Mouse (Mus musculus): ENCODE data around the gene Ppp1r12a. TPM values are rescaled to one million over a fixed set of nuclear protein-coding genes. Genes with fewer than 3 reads are reported as not detected.

Gene Ppp1r12a
- total and polyA plus RNA-seq, 3 experiments = 19.4 to 59.4 (median 58.3) TPM

- intact Hi-C loops (cut with DNase I) = no loop called here
- TF ChIP-seq EP300 (IDR thresholded peaks at IDR 0.05; ENCODE audit: insufficient read depth, low read depth, low read length) = no peak
- no peak for TF ChIP-seq CTCF (IDR thresholded peaks at IDR 0.05)
- no peak for TF ChIP-seq POLR2A (IDR thresholded peaks at IDR 0.05; ENCODE audit: insufficient read depth, low read depth, low read length)
- H3K9ac ChIP-seq (ENCODE audit: low read depth, low read length) = no peak overlapping the region
- no peak overlapping the region for H3K4me3 ChIP-seq
- WGBS = 77% methylated on average over 3 of the region's 3 CpGs
- no peaks in the 10 kb centered on the region for H3K4me1 ChIP-seq (ENCODE audit: control insufficient read depth, insufficient read depth, low read length)
- H3K27ac ChIP-seq = no peak overlapping the region
- no peak for DNase-seq
- no peaks in the 10 kb centered on the region for H3K79me2 ChIP-seq (replicated peaks; ENCODE audit: control insufficient read depth, insufficient read depth, low read length)
- no peaks in the 10 kb centered on the region for H3K27me3 ChIP-seq (ENCODE audit: control insufficient read depth, insufficient read depth, low read length)
- no peaks in the 10 kb centered on the region for H3K36me3 ChIP-seq (ENCODE audit: control insufficient read depth, insufficient read depth, low read length)
Measured at GRCm38 (mm10) chr10:108139788-108140187, 22.2 kb upstream of the Ppp1r12a start.

GRCm38 (mm10) chr10:108140742-108141141, 21.3 kb upstream of the Ppp1r12a start:
- no peaks in the 10 kb centered on the region for H3K79me2 ChIP-seq (replicated peaks; ENCODE audit: control insufficient read depth, insufficient read depth, low read length)
- 89% methylated on average over 3 of the region's 3 CpGs for WGBS
- DNase-seq = no peak
- H3K4me3 ChIP-seq = no peak overlapping the region
- no peak overlapping the region for H3K27ac ChIP-seq
- H3K4me1 ChIP-seq (ENCODE audit: control insufficient read depth, insufficient read depth, low read length) = no peaks in the 10 kb centered on the region
- TF ChIP-seq CTCF (IDR thresholded peaks at IDR 0.05) (no peak), POLR2A (IDR thresholded peaks at IDR 0.05; ENCODE audit: insufficient read depth, low read depth, low read length) (no peak), EP300 (IDR thresholded peaks at IDR 0.05; ENCODE audit: insufficient read depth, low read depth, low read length) (no peak)
- no peaks in the 10 kb centered on the region for H3K27me3 ChIP-seq (ENCODE audit: control insufficient read depth, insufficient read depth, low read length)
- H3K36me3 ChIP-seq (ENCODE audit: control insufficient read depth, insufficient read depth, low read length) = no peaks in the 10 kb centered on the region
- no peak overlapping the region for H3K9ac ChIP-seq (ENCODE audit: low read depth, low read length)
- intact Hi-C loops (cut with DNase I) = no loop called here

GRCm38 (mm10) chr10:108143991-108144525, 17.9 kb upstream of the Ppp1r12a start:
- no peak overlapping the region for H3K27ac ChIP-seq
- H3K36me3 ChIP-seq (ENCODE audit: control insufficient read depth, insufficient read depth, low read length) = no peaks in the 10 kb centered on the region
- H3K4me3 ChIP-seq = no peak overlapping the region
- H3K79me2 ChIP-seq (replicated peaks; ENCODE audit: control insufficient read depth, insufficient read depth, low read length) = no peaks in the 10 kb centered on the region
- no peaks in the 10 kb centered on the region for H3K4me1 ChIP-seq (ENCODE audit: control insufficient read depth, insufficient read depth, low read length)
- TF ChIP-seq EP300 (IDR thresholded peaks at IDR 0.05; ENCODE audit: insufficient read depth, low read depth, low read length) (no peak), CTCF (IDR thresholded peaks at IDR 0.05) (no peak), POLR2A (IDR thresholded peaks at IDR 0.05; ENCODE audit: insufficient read depth, low read depth, low read length) (no peak)
- H3K27me3 ChIP-seq (ENCODE audit: control insufficient read depth, insufficient read depth, low read length) = no peaks in the 10 kb centered on the region
- intact Hi-C loops (cut with DNase I) = no loop called here
- 78% methylated on average over 4 of the region's 4 CpGs for WGBS
- H3K9ac ChIP-seq (ENCODE audit: low read depth, low read length) = no peak overlapping the region
- no peak for DNase-seq

- no peaks in the 10 kb centered on the region for H3K79me2 ChIP-seq (replicated peaks; ENCODE audit: control insufficient read depth, insufficient read depth, low read length)
- DNase-seq = no peak
- H3K27me3 ChIP-seq (ENCODE audit: control insufficient read depth, insufficient read depth, low read length) = no peaks in the 10 kb centered on the region
- H3K9ac ChIP-seq (ENCODE audit: low read depth, low read length) = no peak overlapping the region
- H3K4me3 ChIP-seq = no peak overlapping the region
- TF ChIP-seq POLR2A (IDR thresholded peaks at IDR 0.05; ENCODE audit: insufficient read depth, low read depth, low read length) = no peak
- TF ChIP-seq CTCF (IDR thresholded peaks at IDR 0.05) = no peak
- no peak for TF ChIP-seq EP300 (IDR thresholded peaks at IDR 0.05; ENCODE audit: insufficient read depth, low read depth, low read length)
- intact Hi-C loops (cut with DNase I) = no loop called here
- no peaks in the 10 kb centered on the region for H3K36me3 ChIP-seq (ENCODE audit: control insufficient read depth, insufficient read depth, low read length)
- H3K27ac ChIP-seq = no peak overlapping the region
- no peaks in the 10 kb centered on the region for H3K4me1 ChIP-seq (ENCODE audit: control insufficient read depth, insufficient read depth, low read length)
- WGBS = 89% methylated on average over 9 of the region's 9 CpGs
Measured at GRCm38 (mm10) chr10:108145701-108146100, 16.3 kb upstream of the Ppp1r12a start.

- Histone ChIP-seq H3K4me3 (no peak overlapping the region), H3K4me1 (ENCODE audit: control insufficient read depth, insufficient read depth, low read length) (no peaks in the 10 kb centered on the region), H3K27me3 (ENCODE audit: control insufficient read depth, insufficient read depth, low read length) (no peaks in the 10 kb centered on the region), H3K79me2 (replicated peaks; ENCODE audit: control insufficient read depth, insufficient read depth, low read length) (no peaks in the 10 kb centered on the region), H3K9ac (ENCODE audit: low read depth, low read length) (no peak overlapping the region), H3K27ac (no peak overlapping the region), H3K36me3 (ENCODE audit: control insufficient read depth, insufficient read depth, low read length) (no peaks in the 10 kb centered on the region)
- intact Hi-C loops (cut with DNase I) = no loop called here
- WGBS = 81% methylated on average over 9 of the region's 9 CpGs
- no peak for DNase-seq
- TF ChIP-seq CTCF (IDR thresholded peaks at IDR 0.05) = no peak
- no peak for TF ChIP-seq POLR2A (IDR thresholded peaks at IDR 0.05; ENCODE audit: insufficient read depth, low read depth, low read length)
- TF ChIP-seq EP300 (IDR thresholded peaks at IDR 0.05; ENCODE audit: insufficient read depth, low read depth, low read length) = no peak
Measured at GRCm38 (mm10) chr10:108147031-108147430, 15.0 kb upstream of the Ppp1r12a start.

- intact Hi-C loops (cut with DNase I) = no loop called here
- Histone ChIP-seq H3K9ac (ENCODE audit: low read depth, low read length) (no peak overlapping the region), H3K27ac (no peak overlapping the region), H3K79me2 (replicated peaks; ENCODE audit: control insufficient read depth, insufficient read depth, low read length) (no peaks in the 10 kb centered on the region), H3K36me3 (ENCODE audit: control insufficient read depth, insufficient read depth, low read length) (no peaks in the 10 kb centered on the region), H3K27me3 (ENCODE audit: control insufficient read depth, insufficient read depth, low read length) (no peaks in the 10 kb centered on the region), H3K4me1 (ENCODE audit: control insufficient read depth, insufficient read depth, low read length) (0 out of 2 replicates have a peak, but pooled peaks cover 1% of the 10 kb centered on the region), H3K4me3 (no peak overlapping the region)
- WGBS = 81% methylated on average over 3 of the region's 3 CpGs
- no peak for TF ChIP-seq POLR2A (IDR thresholded peaks at IDR 0.05; ENCODE audit: insufficient read depth, low read depth, low read length)
- TF ChIP-seq CTCF (IDR thresholded peaks at IDR 0.05) = no peak
- no peak for TF ChIP-seq EP300 (IDR thresholded peaks at IDR 0.05; ENCODE audit: insufficient read depth, low read depth, low read length)
- no peak for DNase-seq
Measured at GRCm38 (mm10) chr10:108153301-108153700, 8.7 kb upstream of the Ppp1r12a start.
